Mouse (Mus musculus): ENCODE results near the gene Gm45808. TPM values are rescaled to one million over a fixed set of nuclear protein-coding genes. Genes with fewer than 3 reads are reported as not detected.
"Not testable (repeated sequence)": the region's sequence is repeated elsewhere in the genome, so short reads cannot be mapped to it uniquely, and the experiment has no call there.

Gene Gm45808
- 10 to 100 TPM; 14.9 to 20.7 TPM for total RNA-seq (2021)
- long read RNA-seq, experiment 1: 0 reads
- long read RNA-seq, experiment 2, partial matches to known transcripts: 2 of 5 reads
- long read RNA-seq, experiment 2, other reads (novel, unspliced or antisense): 3 of 5 reads

- no peak for DNase-seq (ENCODE audit: low spot score in 2 of 2)
Measured at GRCm38 (mm10) chr7:45486761-45487415, at the start of gene Gm45808. Gene Gm45808 (minus strand): TSS chr7:45486811.

GRCm38 (mm10) chr7:45535676-45536075 lies 49.1 kb upstream of the Gm45808 start:
- no peak for DNase-seq (ENCODE audit: low spot score in 2 of 2)

GRCm38 (mm10) chr7:45530643-45531042 lies 44.0 kb upstream of the Gm45808 start:
- no peak for DNase-seq (ENCODE audit: low spot score in 2 of 2)

- DNase-seq (ENCODE audit: low spot score in 2 of 2): no peak
Measured at GRCm38 (mm10) chr7:45529461-45529860, 42.9 kb upstream of the Gm45808 start.

GRCm38 (mm10) chr7:45527169-45527568 lies 40.6 kb upstream of the Gm45808 start:
- DNase-seq (ENCODE audit: low spot score in 2 of 2): not testable (repeated sequence)

GRCm38 (mm10) chr7:45526474-45527120 lies 40.0 kb upstream of the Gm45808 start:
- no peak for DNase-seq (ENCODE audit: low spot score in 2 of 2)

GRCm38 (mm10) chr7:45525809-45526473 lies 39.3 kb upstream of the Gm45808 start, which contains the start of the genes Ppp1r15a and Plekha4:
Gene Ppp1r15a (minus strand): TSS chr7:45526268.
Gene Plekha4 (plus strand): TSS chr7:45526330.
- DNase-seq (ENCODE audit: low spot score in 2 of 2): peak; percentile 86 to 88

- DNase-seq (ENCODE audit: low spot score in 2 of 2): no peak
Measured at GRCm38 (mm10) chr7:45524841-45525621, 38.4 kb upstream of the Gm45808 start.

GRCm38 (mm10) chr7:45523678-45524170 lies 37.1 kb upstream of the Gm45808 start:
- DNase-seq (ENCODE audit: low spot score in 2 of 2): no peak

GRCm38 (mm10) chr7:45522957-45523676 lies 36.5 kb upstream of the Gm45808 start:
- no peak for DNase-seq (ENCODE audit: low spot score in 2 of 2)

GRCm38 (mm10) chr7:45522194-45522752 lies 35.7 kb upstream of the Gm45808 start:
- DNase-seq (ENCODE audit: low spot score in 2 of 2): no peak

GRCm38 (mm10) chr7:45521728-45522184 lies 35.1 kb upstream of the Gm45808 start:
- DNase-seq (ENCODE audit: low spot score in 2 of 2): peak; percentile 46 to 72

- no peak for DNase-seq (ENCODE audit: low spot score in 2 of 2)
Measured at GRCm38 (mm10) chr7:45520605-45521004, 34.0 kb upstream of the Gm45808 start.

GRCm38 (mm10) chr7:45519345-45520120 lies 32.9 kb upstream of the Gm45808 start:
- no peak for DNase-seq (ENCODE audit: low spot score in 2 of 2)

- no peak for DNase-seq (ENCODE audit: low spot score in 2 of 2)
Measured at GRCm38 (mm10) chr7:45518618-45519017, 32.0 kb upstream of the Gm45808 start.

GRCm38 (mm10) chr7:45516846-45517245 lies 30.2 kb upstream of the Gm45808 start:
- not testable (repeated sequence) for DNase-seq (ENCODE audit: low spot score in 2 of 2)

- no peak for DNase-seq (ENCODE audit: low spot score in 2 of 2)
Measured at GRCm38 (mm10) chr7:45515436-45515835, 28.8 kb upstream of the Gm45808 start.

- DNase-seq (ENCODE audit: low spot score in 2 of 2): no peak
Measured at GRCm38 (mm10) chr7:45514411-45514810, 27.8 kb upstream of the Gm45808 start.

Data from adrenal gland, postnatal 4 days (tissue).